Mouse (Mus musculus) limb, embryonic 10.5 days (tissue): ENCODE data around the gene Wdr46. TPM values are rescaled to one million over a fixed set of nuclear protein-coding genes. Genes with fewer than 3 reads are reported as not detected.

Source experiments
- DNase-seq: peaks from one replicate; pipeline ENCODE4 v3.0.0-alpha.2; 2017; ENCODE audit warnings: low spot score
- H3K27ac ChIP-seq: fragments of 300-500 bp; sonication (generic); 2 replicates; pipeline ENCODE4 v1.5.1; 2016; ENCODE audit warnings: mild to moderate bottlenecking
- H3K27me3 ChIP-seq: fragments of 300-500 bp; sonication (generic); 2 replicates; pipeline ENCODE4 v1.6.1; 2016; ENCODE audit warnings: low read depth, mild to moderate bottlenecking; ENCODE audit not compliant: poor library complexity, severe bottlenecking
- H3K36me3 ChIP-seq: fragments of 300-500 bp; sonication (generic); 2 replicates; pipeline ENCODE4 v1.6.1; 2016; ENCODE audit warnings: mild to moderate bottlenecking, moderate library complexity
- H3K4me1 ChIP-seq: fragments of 300-500 bp; sonication (generic); 2 replicates; pipeline ENCODE4 v1.6.1; 2016
- H3K4me3 ChIP-seq: fragments of 300-500 bp; sonication (generic); 2 replicates; pipeline ENCODE4 v1.5.1; 2016; ENCODE audit warnings: mild to moderate bottlenecking, moderate library complexity
- H3K9me3 ChIP-seq: fragments of 300-500 bp; sonication (generic); replicated peaks from 2 replicates; pipeline ENCODE4 v1.6.1; 2016; ENCODE audit warnings: mild to moderate bottlenecking
- WGBS: fragments of 180-500 bp; shearing (Covaris S2); methylation state at CpG from one replicate; pipeline ENCODE4 v1.1.7; 2016; 5-methylcytosine and 5-hydroxymethylcytosine counted together
- polyA plus RNA-seq: library from polyadenylated mRNA; unstranded; fragments of >200 nt; fragmentation: Nextera tagmentation; extraction: Ambion mirVana; gene quantifications from 2 replicates; pipeline ENCODE4 v1.2.1, GENCODE M21; 2016

Wdr46 gene
- polyA plus RNA-seq, 1 experiment from 2014 or later, result 61.7 TPM

GRCm38 (mm10) chr17:33953961-33954565 lies 13.6 kb downstream of the Wdr46 start:
- 46% methylated on average over 5 of the region's 5 CpGs for WGBS
- Histone ChIP-seq H3K27ac (peak overlapping the region; percentile 98), H3K36me3 (peaks cover 69% of the 10 kb centered on the region), H3K4me1 (peaks cover 66% of the 10 kb centered on the region), H3K27me3 (no peaks in the 10 kb centered on the region), H3K4me3 (peak overlapping the region; percentile 99), H3K9me3 (no peaks in the 10 kb centered on the region)
- DNase-seq, result no peak

GRCm38 (mm10) chr17:33954646-33955554 lies 14.4 kb downstream of the Wdr46 start:
- H3K4me1 ChIP-seq, result peaks cover 63% of the 10 kb centered on the region
- peaks cover 69% of the 10 kb centered on the region for H3K36me3 ChIP-seq
- no peak for DNase-seq

GRCm38 (mm10) chr17:33955555-33956214 lies 15.2 kb downstream of the Wdr46 start, which contains the start of the genes Vps52 and Rps18:
Vps52 (plus strand) TSS chr17:33955812.
Rps18 (minus strand) TSS chr17:33956001.
- Histone ChIP-seq H3K4me3 (peak within 1 kb of the TSS; percentile 99), H3K27me3 (no peaks in the 10 kb centered on the region), H3K9me3 (no peaks in the 10 kb centered on the region), H3K27ac (peak within 1 kb of the TSS; percentile 98), H3K36me3 (peaks cover 69% of the 10 kb centered on the region), H3K4me1 (peaks cover 55% of the 10 kb centered on the region)
- peak; percentile 96 for DNase-seq
- WGBS, result under 1% methylated on average over 50 of the region's 50 CpGs

More at GRCm38 (mm10) chr17:33954646-33955554, 14.4 kb downstream of the Wdr46 start:
- Histone ChIP-seq H3K4me3 (peak overlapping the region; percentile 99), H3K9me3 (no peaks in the 10 kb centered on the region), H3K27me3 (no peaks in the 10 kb centered on the region), H3K27ac (peak overlapping the region; percentile 98)
- 1% methylated on average over 33 of the region's 33 CpGs for WGBS

DNA sequence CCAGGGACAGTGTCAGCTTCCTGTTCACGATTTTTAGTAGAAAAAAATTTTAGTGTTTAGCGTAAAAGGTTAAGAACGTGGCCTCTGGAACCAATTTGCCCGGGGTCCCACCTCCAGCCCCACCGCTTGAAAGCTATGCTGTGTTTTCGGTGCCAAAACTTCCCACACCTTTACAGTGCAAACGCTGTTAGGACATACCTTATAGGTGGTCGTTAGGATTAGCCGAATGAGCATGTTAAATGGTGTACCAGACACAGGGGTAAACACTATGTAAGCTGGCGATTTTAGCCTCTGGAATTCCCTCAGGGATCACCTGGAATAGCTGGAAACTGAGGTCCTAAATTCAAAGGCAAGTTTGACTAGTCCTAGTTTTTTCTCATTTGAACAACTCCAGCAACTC lies 15.9 kb downstream of the Wdr46 start:
- Histone ChIP-seq H3K4me3 (peak overlapping the region; percentile 99), H3K9me3 (no peaks in the 10 kb centered on the region), H3K36me3 (peaks cover 70% of the 10 kb centered on the region), H3K4me1 (peaks cover 49% of the 10 kb centered on the region), H3K27ac (peak overlapping the region; percentile 98), H3K27me3 (no peaks in the 10 kb centered on the region)
- WGBS, result 8% methylated on average over 10 of the region's 10 CpGs
- DNase-seq, result no peak

DNA sequence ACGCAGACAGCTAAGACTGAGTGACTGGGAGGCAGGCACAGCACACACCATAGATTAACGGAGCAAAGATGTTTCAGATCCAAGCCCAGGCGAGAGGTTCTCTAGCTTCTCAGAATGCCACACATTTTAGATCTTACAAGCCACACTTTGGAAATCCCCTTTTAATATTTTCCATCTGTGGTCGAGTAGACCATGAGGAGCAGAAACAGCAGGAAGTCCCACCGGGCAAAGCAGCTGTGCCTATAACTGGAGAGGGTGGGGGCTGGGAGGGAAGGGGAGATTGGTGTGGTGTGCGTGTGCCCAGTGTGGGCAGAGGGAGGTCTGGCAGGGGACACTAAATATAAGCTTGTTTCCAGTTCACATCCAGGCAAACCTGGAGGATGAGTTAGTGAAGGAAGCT lies 17.0 kb downstream of the Wdr46 start:
- Histone ChIP-seq H3K36me3 (peaks cover 70% of the 10 kb centered on the region), H3K4me3 (no peak overlapping the region)
- 80% methylated on average over 6 of the region's 6 CpGs for WGBS

GRCm38 (mm10) chr17:33958451-33958850 lies 18.0 kb downstream of the Wdr46 start:
- Histone ChIP-seq H3K27ac (no peak overlapping the region), H3K4me3 (no peak overlapping the region; the same call in 1 of the 2 replicates), H3K9me3 (no peaks in the 10 kb centered on the region), H3K36me3 (peaks cover 70% of the 10 kb centered on the region), H3K4me1 (peaks cover 28% of the 10 kb centered on the region), H3K27me3 (no peaks in the 10 kb centered on the region)
- 95% methylated on average over 11 of the region's 11 CpGs for WGBS
- DNase-seq, result no peak

More for the DNA sequence above, 17.0 kb downstream of the Wdr46 start:
- Histone ChIP-seq H3K9me3 (no peaks in the 10 kb centered on the region), H3K4me1 (peaks cover 37% of the 10 kb centered on the region), H3K27me3 (no peaks in the 10 kb centered on the region), H3K27ac (no peak overlapping the region)
- no peak for DNase-seq

GRCm38 (mm10) chr17:33959135-33959534 lies 18.7 kb downstream of the Wdr46 start:
- DNase-seq, result no peak
- no peaks in the 10 kb centered on the region for H3K27me3 ChIP-seq
- 93% methylated on average over 13 of the region's 13 CpGs for WGBS
- H3K36me3 ChIP-seq, result peaks cover 70% of the 10 kb centered on the region
- H3K9me3 ChIP-seq, result no peaks in the 10 kb centered on the region
- no peak overlapping the region for H3K27ac ChIP-seq
- no peak overlapping the region for H3K4me3 ChIP-seq
- H3K4me1 ChIP-seq, result peaks cover 21% of the 10 kb centered on the region

GRCm38 (mm10) chr17:33959948-33960347 lies 19.5 kb downstream of the Wdr46 start:
- Histone ChIP-seq H3K27ac (no peak overlapping the region), H3K9me3 (no peaks in the 10 kb centered on the region), H3K4me3 (no peak overlapping the region), H3K4me1 (peaks cover 15% of the 10 kb centered on the region), H3K36me3 (peaks cover 69% of the 10 kb centered on the region), H3K27me3 (no peaks in the 10 kb centered on the region)
- 92% methylated on average over 15 of the region's 15 CpGs for WGBS
- no peak for DNase-seq

DNA sequence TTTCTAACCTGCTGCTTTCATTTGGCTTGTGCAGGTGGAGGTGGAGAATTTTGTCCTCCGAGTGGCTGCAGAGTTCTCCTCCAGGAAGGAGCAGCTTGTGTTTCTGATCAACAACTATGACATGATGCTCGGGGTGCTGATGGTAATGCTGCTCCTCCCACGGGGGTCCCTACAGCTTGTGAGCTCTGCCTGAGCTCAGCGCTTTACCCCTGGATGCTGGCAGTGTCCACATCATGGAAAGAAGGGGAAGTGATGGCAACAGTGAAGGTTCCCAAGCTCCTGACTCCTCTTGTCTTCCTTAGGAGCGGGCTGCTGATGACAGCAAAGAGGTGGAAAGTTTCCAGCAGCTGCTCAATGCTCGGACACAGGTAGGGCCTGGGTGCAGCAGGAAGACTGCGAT lies 22.4 kb downstream of the Wdr46 start:
- H3K4me3 ChIP-seq, result no peak overlapping the region
- no peaks in the 10 kb centered on the region for H3K4me1 ChIP-seq
- no peak overlapping the region for H3K27ac ChIP-seq
- no peaks in the 10 kb centered on the region for H3K9me3 ChIP-seq
- DNase-seq, result no peak
- 93% methylated on average over 7 of the region's 7 CpGs for WGBS
- peaks cover 88% of the 10 kb centered on the region for H3K36me3 ChIP-seq
- H3K27me3 ChIP-seq, result no peaks in the 10 kb centered on the region

DNA sequence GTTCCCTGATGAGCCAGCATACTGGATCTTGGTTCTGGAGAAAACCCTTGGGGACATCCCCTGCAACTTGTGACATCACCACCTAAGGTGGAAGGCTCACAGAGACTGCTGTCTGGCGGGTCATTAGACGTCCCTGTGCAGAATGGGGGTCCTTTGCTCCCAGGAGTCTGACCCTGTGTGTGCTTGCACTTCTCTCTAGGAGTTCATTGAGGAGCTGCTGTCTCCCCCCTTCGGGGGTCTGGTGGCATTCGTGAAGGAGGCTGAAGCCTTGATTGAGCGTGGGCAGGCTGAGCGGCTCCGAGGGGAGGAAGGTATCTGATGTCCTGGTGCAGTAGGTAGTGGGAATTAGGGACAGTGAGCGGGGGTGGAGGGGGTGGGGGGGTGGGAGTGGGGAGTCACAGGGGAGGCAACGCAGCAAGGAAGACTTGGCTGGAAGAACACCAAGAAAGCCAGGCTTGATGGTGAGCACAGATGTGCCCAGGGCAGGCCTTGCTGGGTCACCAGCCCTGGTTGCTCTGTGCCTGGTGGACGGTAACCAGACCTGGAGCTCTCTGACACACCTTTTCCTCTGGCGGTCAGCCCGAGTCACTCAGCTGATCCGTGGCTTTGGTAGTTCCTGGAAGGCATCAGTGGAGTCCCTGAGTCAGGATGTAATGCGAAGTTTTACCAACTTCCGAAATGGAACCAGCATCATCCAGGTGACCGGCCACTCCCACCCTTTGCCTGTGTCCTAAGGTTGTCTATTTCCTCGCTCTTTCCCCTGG lies 24.8 kb downstream of the Wdr46 start:
- H3K4me1 ChIP-seq, result no peaks in the 10 kb centered on the region
- WGBS, result 95% methylated on average over 17 of the region's 17 CpGs
- H3K27ac ChIP-seq, result no peak overlapping the region
- H3K27me3 ChIP-seq, result no peaks in the 10 kb centered on the region
- no peaks in the 10 kb centered on the region for H3K9me3 ChIP-seq
- DNase-seq, result no peak
- H3K36me3 ChIP-seq, result peaks cover 64% of the 10 kb centered on the region
- H3K4me3 ChIP-seq, result no peak overlapping the region

- Histone ChIP-seq H3K27ac (no peak overlapping the region), H3K4me1 (no peaks in the 10 kb centered on the region), H3K4me3 (no peak overlapping the region), H3K9me3 (no peaks in the 10 kb centered on the region), H3K36me3 (peaks cover 57% of the 10 kb centered on the region), H3K27me3 (no peaks in the 10 kb centered on the region)
- DNase-seq, result no peak
- 89% methylated on average over 16 of the region's 16 CpGs for WGBS
Measured at GRCm38 (mm10) chr17:33965846-33966550, 25.5 kb downstream of the Wdr46 start.

GRCm38 (mm10) chr17:33968489-33968888 lies 28.0 kb downstream of the Wdr46 start:
- Histone ChIP-seq H3K4me1 (no peaks in the 10 kb centered on the region), H3K4me3 (no peak overlapping the region), H3K36me3 (peaks cover 32% of the 10 kb centered on the region), H3K9me3 (no peaks in the 10 kb centered on the region), H3K27ac (no peak overlapping the region), H3K27me3 (no peaks in the 10 kb centered on the region)
- peak; percentile 91 for DNase-seq
- WGBS, result 4% methylated on average over 9 of the region's 9 CpGs
